Mouse (Mus musculus): ENCODE measurements around the gene Ctnna3.

DNA sequence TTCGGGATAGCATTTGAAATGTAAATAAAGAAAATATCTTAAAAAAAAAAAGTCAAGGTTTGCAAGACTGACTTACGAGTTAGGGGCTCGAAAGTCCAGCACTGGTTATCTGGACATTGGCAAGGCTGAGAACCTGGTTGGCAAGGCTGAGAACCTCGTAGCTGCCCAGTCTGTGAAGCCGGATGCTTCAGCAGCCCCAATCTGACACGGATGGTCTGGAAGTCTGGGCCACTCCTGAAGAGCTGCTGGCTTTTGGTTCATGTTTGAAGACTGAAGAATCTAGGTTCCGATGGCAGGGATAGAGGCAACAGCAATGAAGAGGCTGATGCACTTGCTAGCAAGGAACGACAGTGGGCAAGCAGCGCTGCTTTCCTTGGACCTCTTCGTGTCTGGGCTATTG, 339.0 kb downstream of the Ctnna3 start:
- TF ChIP-seq CTCF (IDR thresholded peaks at IDR 0.05; ENCODE audit: borderline replicate concordance, insufficient read depth, low read depth, low read length) (no peak), POLR2A (IDR thresholded peaks at IDR 0.05; ENCODE audit: borderline replicate concordance, insufficient read depth, low read length) (no peak)
